12 mouse cellular contexts compared by ENCODE assay signal in the genomic region with DNA sequence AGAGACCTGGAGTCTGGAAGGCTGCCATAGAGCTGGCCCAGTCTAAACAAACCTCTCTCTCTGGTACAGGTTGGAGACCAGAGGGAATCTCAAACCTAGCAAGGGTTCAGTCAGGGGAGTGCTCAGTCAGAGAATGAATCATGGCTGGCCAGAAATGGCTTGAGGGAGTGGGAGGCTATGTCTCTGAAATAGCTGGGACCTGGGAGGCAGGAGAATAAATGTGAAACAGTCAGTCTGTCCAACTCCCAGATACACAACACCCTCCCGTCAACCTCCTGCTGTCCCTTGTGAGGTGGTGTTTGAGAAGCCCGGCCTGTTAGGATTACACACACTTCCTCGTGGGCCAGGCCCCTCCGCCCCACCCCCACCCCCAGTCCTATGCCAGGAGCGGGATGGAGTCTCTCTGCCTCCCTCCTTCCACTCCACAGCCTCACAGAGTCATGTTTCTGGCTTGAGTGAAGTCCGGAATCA. TPM values are rescaled to one million over a fixed set of nuclear protein-coding genes. Genes with fewer than 3 reads are reported as not detected.
A peak's percentile ranks its signal among the peaks of the same experiment; 100 is the strongest.
DNase-seq lines count a peak whose midpoint lies in the region; ATAC-seq and TF ChIP-seq lines count a peak whose summit lies in the region.
"Had no signal": no experiment of that assay in that cellular context is flagged by ENCODE, and none has a peak within 500 bp of the region (broad histone marks: within the 10 kb centered on the region; RNA-seq: fewer than 3 reads in every experiment).

No protein-coding gene starts in this region.

- H3K9me3 ChIP-seq in limb, embryonic 13.5 days: no peaks in the 10 kb centered on the region

- H3K4me2 ChIP-seq in limb, embryonic 13.5 days (replicated peaks): no peak overlapping the region

- 36% methylated on average over 6 of the region's 6 CpGs for WGBS in heart, adult 2 months
- 7% methylated on average over 6 of the region's 6 CpGs for WGBS in limb, embryonic 13.5 days
- WGBS in thymus, adult 2 months: 86% methylated on average over 6 of the region's 6 CpGs

- H3K79me2 ChIP-seq in heart, adult 2 months (replicated peaks; ENCODE audit: control insufficient read depth, insufficient read depth, low read length): no peaks in the 10 kb centered on the region

- no peaks in the 10 kb centered on the region for H3K36me3 ChIP-seq in heart, adult 2 months (ENCODE audit: control insufficient read depth, insufficient read depth, low read length)
- H3K36me3 ChIP-seq in limb, embryonic 13.5 days: no peaks in the 10 kb centered on the region
- no peaks in the 10 kb centered on the region for H3K36me3 ChIP-seq in thymus, adult 2 months (ENCODE audit: control insufficient read depth, insufficient read depth, low read length)

- DNase-seq in heart, adult 2 months: no peak
- no peak for DNase-seq in heart, postnatal 36 days
- DNase-seq in right cerebral cortex, postnatal 36 days (ENCODE audit: low spot score in 2 of 2): peak; percentile 11 to 12
- DNase-seq in right cerebral cortex, postnatal 14 days: no peak
- DNase-seq in layer of hippocampus, adult 2 months (ENCODE audit: low spot score in 2 of 2): no peak
- DNase-seq in thymus, adult 2 months: no peak
- no peak for DNase-seq in adrenal gland, postnatal 36 days
- DNase-seq: retina, postnatal 1 day had no signal

- intact Hi-C loops in heart, adult 2 months (cut with DNase I): no loop called here
- intact Hi-C loops in heart, postnatal 36 days (cut with DNase I): no loop called here

- TF ChIP-seq CTCF in heart, adult 2 months (IDR thresholded peaks at IDR 0.05): no peak
- TF ChIP-seq CTCF in layer of hippocampus, adult 2 months (conservative IDR thresholded peaks at IDR 0.05): no peak
- TF ChIP-seq CTCF in thymus, adult 2 months (IDR thresholded peaks at IDR 0.05; ENCODE audit: borderline replicate concordance, control insufficient read depth, extremely low read depth, insufficient read depth, low read length, poor library complexity): no peak

- TF ChIP-seq EP300 in heart, adult 2 months (IDR thresholded peaks at IDR 0.05; ENCODE audit: insufficient read depth, low read depth, low read length): no peak

- no peak overlapping the region for H3K4me3 ChIP-seq in heart, adult 2 months
- H3K4me3 ChIP-seq in limb, embryonic 13.5 days: no peak overlapping the region
- H3K4me3 ChIP-seq in layer of hippocampus, adult 2 months: no peak overlapping the region
- H3K4me3 ChIP-seq in thymus, adult 2 months (ENCODE audit: control insufficient read depth, insufficient read depth, low read length): no peak overlapping the region

- no peak overlapping the region for H3K9ac ChIP-seq in heart, adult 2 months (ENCODE audit: low read depth, low read length)
- no peak overlapping the region for H3K9ac ChIP-seq in limb, embryonic 13.5 days

- 0 out of 2 replicates have a peak, but pooled peaks have one; percentile 41 for ATAC-seq in limb, embryonic 13.5 days (ENCODE audit: low FRiP score, low read depth)

- peak overlapping the region; percentile 15; the same call in 1 of the 2 replicates for H3K27ac ChIP-seq in heart, adult 2 months
- peak overlapping the region; percentile 82 for H3K27ac ChIP-seq in limb, embryonic 13.5 days
- no peak overlapping the region for H3K27ac ChIP-seq in layer of hippocampus, adult 2 months
- no peak overlapping the region for H3K27ac ChIP-seq in thymus, adult 2 months (ENCODE audit: control insufficient read depth, insufficient read depth, low read length)

- no peaks in the 10 kb centered on the region for H3K27me3 ChIP-seq in heart, adult 2 months (ENCODE audit: control insufficient read depth, insufficient read depth, low read length)
- no peaks in the 10 kb centered on the region for H3K27me3 ChIP-seq in limb, embryonic 13.5 days
- no peaks in the 10 kb centered on the region for H3K27me3 ChIP-seq in thymus, adult 2 months (ENCODE audit: control insufficient read depth, insufficient read depth, low read length)
- H3K27me3 ChIP-seq: CH12.LX had no signal

- peaks cover 14% of the 10 kb centered on the region for H3K4me1 ChIP-seq in heart, adult 2 months (ENCODE audit: control insufficient read depth, insufficient read depth, low read length)
- peaks cover 34% of the 10 kb centered on the region for H3K4me1 ChIP-seq in limb, embryonic 13.5 days
- H3K4me1 ChIP-seq in thymus, adult 2 months (replicated peaks; ENCODE audit: control insufficient read depth, insufficient read depth, low read length): peaks cover 14% of the 10 kb centered on the region

- TF ChIP-seq POLR2A in heart, adult 2 months (IDR thresholded peaks at IDR 0.05; ENCODE audit: insufficient read depth, low read depth, low read length): no peak
- TF ChIP-seq POLR2A in thymus, adult 2 months (IDR thresholded peaks at IDR 0.05; ENCODE audit: control insufficient read depth, extremely low read depth, insufficient read depth, low read length, poor library complexity): no peak

RNA-seq across cellular contexts. Expression of gene Ccdc42, which starts 13.8 kb away (rescaled TPM):
- not detected for total RNA-seq in heart, adult 2 months (2021)
- polyA plus RNA-seq in heart, adult 2 months (2012; rRNA removed): 0.26 TPM in 1 of 2 replicates, not detected in the other
- not detected for total RNA-seq in heart, postnatal 36 days (2021)
- 1.1 and 1.6 TPM in 2 replicates for polyA plus RNA-seq in limb, embryonic 13.5 days (2015; fragmentation: Nextera tagmentation; extraction: Ambion mirVana)
- total RNA-seq in layer of hippocampus, adult 2 months (2021): 1 to 10 TPM; 2.5 to 2.9 TPM
- polyA plus RNA-seq in thymus, adult 2 months (2012; rRNA removed): not detected in 2 replicates
- not detected for total RNA-seq in adrenal gland, postnatal 36 days (2021)
- total RNA-seq: CH12.LX; common myeloid progenitor, adult 5-6 weeks had no signal

RNA-seq across cellular contexts. Expression of gene Mfsd6l, which starts 44.6 kb away (rescaled TPM):
- not detected for total RNA-seq in heart, adult 2 months (2021)
- polyA plus RNA-seq in heart, adult 2 months (2012; rRNA removed): 0.56 and 0.61 TPM in 2 replicates
- not detected for total RNA-seq in heart, postnatal 36 days (2021)
- polyA plus RNA-seq in limb, embryonic 13.5 days (2015; fragmentation: Nextera tagmentation; extraction: Ambion mirVana): 0.11 and 0.18 TPM in 2 replicates
- total RNA-seq in layer of hippocampus, adult 2 months (2021): under 1 TPM in 1 of 2 experiments, not detected in 1; 0.23 TPM
- polyA plus RNA-seq in thymus, adult 2 months (2012; rRNA removed): 0.24 and 0.65 TPM in 2 replicates
- total RNA-seq in adrenal gland, postnatal 36 days (2021): not detected
- total RNA-seq: adrenal gland, adult 18-20 months; common myeloid progenitor, adult 5-6 weeks had no signal

Comparison
In these comparisons a context has a peak if more than half of its experiments do, and no peak if none do; other contexts are left out.
1. DNase-seq: peak in right cerebral cortex, postnatal 36 days (2 of 2); none in heart, adult 2 months (0 of 2), heart, postnatal 36 days (0 of 2), right cerebral cortex, postnatal 14 days (single experiment), layer of hippocampus, adult 2 months (0 of 2), thymus, adult 2 months (single experiment) and adrenal gland, postnatal 36 days (0 of 2).
2. H3K27ac ChIP-seq: peak in heart, adult 2 months (single experiment) and limb, embryonic 13.5 days (single experiment); none in layer of hippocampus, adult 2 months (single experiment) and thymus, adult 2 months (single experiment).